Mouse (Mus musculus): ENCODE measurements at regions not wholly inside any gene's neighbourhood (a gene's known extent, or its start where the extent isn't known, plus 50 kb on each side); places are given as distances from the start of the nearest gene placed in this dataset.

DNA sequence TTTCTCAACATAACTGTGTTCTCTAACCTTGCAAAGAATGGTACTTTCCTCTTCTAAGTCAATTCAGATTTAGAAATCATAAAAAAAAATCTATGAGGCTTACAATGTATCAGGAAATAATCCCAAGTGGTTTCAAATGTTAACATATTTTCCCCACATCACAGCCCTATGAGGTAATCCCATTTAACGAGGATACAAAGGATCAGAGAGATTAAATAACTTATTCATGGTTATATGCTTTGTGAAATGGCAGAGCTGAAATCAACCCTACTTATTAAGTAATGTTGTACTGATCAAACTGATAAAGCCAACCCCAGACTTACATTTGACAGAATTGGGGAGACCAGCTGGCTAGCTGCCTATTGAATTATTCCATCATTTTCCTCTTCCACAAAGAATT, 614.4 kb downstream of the Ntrk3 start:
- Histone ChIP-seq H3K9me3 (replicated peaks; ENCODE audit: low read length) (peaks cover 50% of the 10 kb centered on the region), H3K27ac (ENCODE audit: insufficient read depth, low read depth) (no peak overlapping the region), H3K79me2 (replicated peaks; ENCODE audit: control insufficient read depth, extremely low read depth, insufficient read depth, poor library complexity, severe bottlenecking) (no peaks in the 10 kb centered on the region), H3K4me2 (ENCODE audit: insufficient read depth, low read depth, poor library complexity, severe bottlenecking) (no peak overlapping the region), H3K4me3 (replicated peaks in 1 of 3; ENCODE audit: low read depth in 2 of 3, low read length in 2 of 3, poor library complexity in 1 of 3) (no peak overlapping the region), H3K36me3 (replicated peaks in 1 of 2; ENCODE audit: control insufficient read depth in 1 of 2, insufficient read depth in 1 of 2, low read length in 1 of 2) (no peaks in the 10 kb centered on the region), H3K9ac (ENCODE audit: insufficient read depth, low read depth) (no peak overlapping the region), H3K4me1 (ENCODE audit: control insufficient read depth in 1 of 2, insufficient read depth in 2 of 2) (no peaks in the 10 kb centered on the region), H3K27me3 (replicated peaks) (no peaks in the 10 kb centered on the region)
- dilution Hi-C loops (cut with MboI; ENCODE audit: extremely low pct_ligation_motif_present, extremely low pct_unique_long_range_greater_than_20kb, low sequenced_read_pairs): no loop called here
- in situ Hi-C loops (cut with MboI; ENCODE audit: low pct_ligation_motif_present, low pct_unique_long_range_greater_than_20kb, low sequenced_read_pairs): no loop called here
- no peak for TF ChIP-seq MAZ (IDR thresholded peaks at IDR 0.05; ENCODE audit: low read depth, low read length)
- TF ChIP-seq POLR2AphosphoS2 (IDR thresholded peaks at IDR 0.05; ENCODE audit: low read depth, low read length): no peak
- no peak for TF ChIP-seq JUND (conservative IDR thresholded peaks at IDR 0.05; ENCODE audit: low read depth, low read length)
- TF ChIP-seq ELF1 (IDR thresholded peaks at IDR 0.05; ENCODE audit: low read depth, low read length): no peak
- DNase-seq (ENCODE audit: extremely low read depth): no peak

DNA sequence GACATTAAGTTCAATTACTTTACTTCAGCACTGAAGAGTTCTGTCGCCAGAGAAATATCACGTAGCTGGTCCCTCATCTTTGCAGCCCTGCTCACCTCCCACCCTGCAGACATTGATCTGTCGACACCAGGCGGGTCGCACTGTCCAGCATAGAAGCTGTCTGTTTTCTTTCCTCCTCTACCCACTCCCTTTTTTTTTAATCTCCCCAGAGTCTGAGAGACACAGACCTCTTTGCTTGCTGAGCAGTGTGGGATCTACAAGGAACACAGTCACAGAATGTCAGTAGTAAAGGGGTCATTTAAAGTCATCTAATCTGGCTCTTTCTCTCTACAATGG, 616.7 kb downstream of the Ntrk3 start:
- TF ChIP-seq HCFC1 (IDR thresholded peaks at IDR 0.05; ENCODE audit: low read depth, low read length) (no peak), MAZ (IDR thresholded peaks at IDR 0.05; ENCODE audit: low read depth, low read length) (no peak), ZKSCAN1 (IDR thresholded peaks at IDR 0.05; ENCODE audit: borderline replicate concordance, low read depth, low read length) (no peak)
- H3K27ac ChIP-seq (ENCODE audit: insufficient read depth, low read depth): no peak overlapping the region
- H3K36me3 ChIP-seq (replicated peaks in 1 of 2; ENCODE audit: control insufficient read depth in 1 of 2, insufficient read depth in 1 of 2, low read length in 1 of 2): no peaks in the 10 kb centered on the region
- H3K4me1 ChIP-seq (ENCODE audit: control insufficient read depth in 1 of 2, insufficient read depth in 2 of 2): no peaks in the 10 kb centered on the region
- no peak overlapping the region for H3K9ac ChIP-seq (ENCODE audit: insufficient read depth, low read depth)
- no peaks in the 10 kb centered on the region for H3K79me2 ChIP-seq (replicated peaks; ENCODE audit: control insufficient read depth, extremely low read depth, insufficient read depth, poor library complexity, severe bottlenecking)
- no peak overlapping the region for H3K4me2 ChIP-seq (ENCODE audit: insufficient read depth, low read depth, poor library complexity, severe bottlenecking)
- DNase-seq (ENCODE audit: extremely low read depth): no peak
- dilution Hi-C loops (cut with MboI; ENCODE audit: extremely low pct_ligation_motif_present, extremely low pct_unique_long_range_greater_than_20kb, low sequenced_read_pairs): no loop called here
- H3K27me3 ChIP-seq (replicated peaks): no peaks in the 10 kb centered on the region
- in situ Hi-C loops (cut with MboI; ENCODE audit: low pct_ligation_motif_present, low pct_unique_long_range_greater_than_20kb, low sequenced_read_pairs): no loop called here
- peaks cover 50% of the 10 kb centered on the region for H3K9me3 ChIP-seq (replicated peaks; ENCODE audit: low read length)
- H3K4me3 ChIP-seq (replicated peaks in 1 of 3; ENCODE audit: low read depth in 2 of 3, low read length in 2 of 3, poor library complexity in 1 of 3): no peak overlapping the region

DNA sequence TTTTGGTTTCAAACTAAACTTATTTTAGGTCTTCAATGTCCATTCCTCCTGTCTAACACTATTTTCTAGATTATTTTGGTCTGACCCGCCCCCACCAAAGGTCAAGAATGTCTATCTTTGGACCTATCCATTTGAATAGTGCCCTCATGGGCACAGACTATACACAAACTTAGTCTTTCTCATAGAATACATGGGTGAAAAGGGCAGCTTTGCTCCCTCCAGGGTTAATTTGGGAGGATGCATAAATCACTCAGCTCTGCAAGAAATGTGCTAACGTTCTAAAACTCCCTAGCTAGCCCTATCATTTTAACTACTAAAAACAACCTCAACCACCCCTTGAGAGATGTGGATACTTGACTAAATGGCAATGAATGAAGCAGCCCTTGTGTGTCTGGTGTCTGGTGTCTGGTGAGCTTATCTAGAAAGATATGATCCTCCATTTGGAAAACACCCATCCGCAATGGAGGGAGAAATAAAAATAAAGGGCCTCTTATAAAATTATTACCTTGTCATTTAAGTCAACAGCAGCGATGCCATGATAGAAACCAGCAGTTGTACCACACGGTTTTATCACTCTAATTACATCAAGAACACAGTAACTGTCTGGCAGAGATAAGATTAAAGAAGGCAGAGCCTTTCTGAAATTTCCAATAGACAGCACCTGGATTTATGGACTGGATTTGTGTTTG, 617.2 kb downstream of the Ntrk3 start:
- Histone ChIP-seq H3K79me2 (replicated peaks; ENCODE audit: control insufficient read depth, extremely low read depth, insufficient read depth, poor library complexity, severe bottlenecking) (no peaks in the 10 kb centered on the region), H3K4me3 (replicated peaks in 1 of 3; ENCODE audit: low read depth in 2 of 3, low read length in 2 of 3, poor library complexity in 1 of 3) (no peak overlapping the region), H3K36me3 (replicated peaks in 1 of 2; ENCODE audit: control insufficient read depth in 1 of 2, insufficient read depth in 1 of 2, low read length in 1 of 2) (no peaks in the 10 kb centered on the region), H3K4me1 (ENCODE audit: control insufficient read depth in 1 of 2, insufficient read depth in 2 of 2) (no peaks in the 10 kb centered on the region), H3K4me2 (ENCODE audit: insufficient read depth, low read depth, poor library complexity, severe bottlenecking) (no peak overlapping the region), H3K9ac (ENCODE audit: insufficient read depth, low read depth) (no peak overlapping the region), H3K27me3 (replicated peaks) (no peaks in the 10 kb centered on the region), H3K9me3 (replicated peaks; ENCODE audit: low read length) (peaks cover 50% of the 10 kb centered on the region), H3K27ac (ENCODE audit: insufficient read depth, low read depth) (no peak overlapping the region)
- no peak for DNase-seq (ENCODE audit: extremely low read depth)
- TF ChIP-seq PAX5 (IDR thresholded peaks at IDR 0.05; ENCODE audit: low read length) (no peak), NELFE (IDR thresholded peaks at IDR 0.05; ENCODE audit: low read depth, low read length) (no peak), JUN (IDR thresholded peaks at IDR 0.05; ENCODE audit: insufficient read depth, low read depth, low read length) (no peak), MEF2A (IDR thresholded peaks at IDR 0.05; ENCODE audit: borderline replicate concordance, low read depth, low read length) (no peak), POLR2A (IDR thresholded peaks at IDR 0.05; ENCODE audit: low read depth, low read length) (no peak), RCOR1 (conservative IDR thresholded peaks at IDR 0.05; ENCODE audit: low read depth, low read length) (no peak)
- in situ Hi-C loops (cut with MboI; ENCODE audit: low pct_ligation_motif_present, low pct_unique_long_range_greater_than_20kb, low sequenced_read_pairs) (no loop called here), dilution Hi-C loops (cut with MboI; ENCODE audit: extremely low pct_ligation_motif_present, extremely low pct_unique_long_range_greater_than_20kb, low sequenced_read_pairs) (no loop called here)
